Mouse (Mus musculus): ENCODE measurements around the gene Pnma1. TPM values are rescaled to one million over a fixed set of nuclear protein-coding genes. Genes with fewer than 3 reads are reported as not detected.

The Pnma1 gene
- total RNA-seq, 2 experiments from 2014 or later = 1.0 to 4.4 TPM

DNA sequence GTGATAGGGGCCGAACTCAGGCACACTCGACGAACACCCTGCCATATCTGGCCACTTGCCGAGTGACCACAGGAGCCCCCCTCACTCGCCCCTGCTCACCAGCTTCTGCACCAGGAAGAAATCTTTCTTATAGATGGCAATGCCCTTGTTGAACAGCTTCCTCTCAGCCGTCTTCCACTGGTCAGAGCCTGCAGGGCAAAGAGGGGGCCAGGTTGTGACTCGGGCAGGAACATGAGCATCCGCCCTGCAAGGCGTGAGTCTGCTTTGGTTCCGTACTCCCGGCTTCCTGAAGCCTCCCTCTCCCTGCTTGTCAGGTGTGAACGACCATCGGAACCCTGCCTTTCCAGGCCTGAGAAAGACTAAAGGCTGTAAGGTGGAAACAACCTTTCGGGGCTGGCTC lies 9.9 kb upstream of the Pnma1 start:
- ATAC-seq (replicated peaks; ENCODE audit: low FRiP score, poor library complexity, severe bottlenecking) = no peak

DNA sequence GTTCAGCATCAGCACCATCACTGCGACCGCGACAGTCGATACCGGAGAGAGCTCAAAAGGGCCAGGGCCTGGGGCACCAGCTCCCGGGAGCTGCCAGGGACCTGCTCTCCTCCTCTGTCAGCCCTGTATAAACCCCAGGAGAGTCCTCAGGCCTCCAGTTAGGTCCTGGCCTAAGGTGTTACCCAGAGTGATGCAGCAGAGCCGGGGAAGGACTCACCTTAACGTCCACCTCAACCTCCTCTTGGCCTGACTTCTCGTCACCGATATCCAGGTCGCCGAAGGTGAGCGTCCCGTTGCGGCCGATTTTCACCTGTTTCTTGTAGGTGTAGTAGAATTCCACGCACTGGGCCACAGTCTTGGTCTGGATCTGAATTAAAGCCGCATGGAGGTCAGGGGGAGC lies 7.9 kb upstream of the Pnma1 start:
- no peak for ATAC-seq (replicated peaks; ENCODE audit: low FRiP score, poor library complexity, severe bottlenecking)

DNA sequence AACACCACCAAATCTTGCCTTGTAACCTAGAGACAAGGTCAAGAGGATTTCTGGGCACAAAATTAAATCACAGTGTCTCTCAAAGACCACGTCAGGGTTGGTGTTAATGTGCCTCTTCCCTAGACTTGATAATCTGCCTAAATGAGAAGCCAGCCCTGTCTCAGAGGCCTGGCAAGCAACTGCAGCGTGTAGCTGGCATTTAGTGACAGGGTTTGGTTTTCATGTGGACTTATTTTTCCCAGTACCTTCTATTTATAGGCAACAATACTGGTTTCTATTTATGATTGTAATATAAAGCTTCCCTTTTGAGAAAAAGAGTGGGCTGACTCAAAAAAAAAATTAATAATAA lies 7.2 kb upstream of the Pnma1 start:
- no peak for ATAC-seq (replicated peaks; ENCODE audit: low FRiP score, poor library complexity, severe bottlenecking)

GRCm38 (mm10) chr12:84154786-84155522 lies 6.7 kb upstream of the Pnma1 start:
- ATAC-seq (replicated peaks; ENCODE audit: low FRiP score, poor library complexity, severe bottlenecking) = no peak

DNA sequence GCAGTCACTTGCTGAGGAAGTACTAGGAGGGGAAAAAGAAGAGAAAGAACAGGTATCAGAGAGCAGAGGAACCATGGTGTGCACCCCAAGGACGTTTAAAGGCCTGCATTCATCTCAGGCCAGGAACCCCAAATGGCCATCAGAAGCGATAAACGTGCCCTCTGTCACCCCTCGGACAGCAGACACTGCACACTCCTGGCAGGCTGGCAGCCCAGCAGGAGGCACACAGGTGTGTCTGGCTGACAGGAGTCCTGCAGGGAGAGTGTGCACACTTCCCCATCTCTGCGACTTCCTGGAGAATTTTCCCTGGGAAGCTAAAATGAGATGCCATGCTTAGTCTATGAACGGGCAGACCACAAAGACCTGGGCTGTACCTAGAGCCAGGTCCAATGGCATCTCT lies 5.1 kb upstream of the Pnma1 start:
- no peak for ATAC-seq (replicated peaks; ENCODE audit: low FRiP score, poor library complexity, severe bottlenecking)

DNA sequence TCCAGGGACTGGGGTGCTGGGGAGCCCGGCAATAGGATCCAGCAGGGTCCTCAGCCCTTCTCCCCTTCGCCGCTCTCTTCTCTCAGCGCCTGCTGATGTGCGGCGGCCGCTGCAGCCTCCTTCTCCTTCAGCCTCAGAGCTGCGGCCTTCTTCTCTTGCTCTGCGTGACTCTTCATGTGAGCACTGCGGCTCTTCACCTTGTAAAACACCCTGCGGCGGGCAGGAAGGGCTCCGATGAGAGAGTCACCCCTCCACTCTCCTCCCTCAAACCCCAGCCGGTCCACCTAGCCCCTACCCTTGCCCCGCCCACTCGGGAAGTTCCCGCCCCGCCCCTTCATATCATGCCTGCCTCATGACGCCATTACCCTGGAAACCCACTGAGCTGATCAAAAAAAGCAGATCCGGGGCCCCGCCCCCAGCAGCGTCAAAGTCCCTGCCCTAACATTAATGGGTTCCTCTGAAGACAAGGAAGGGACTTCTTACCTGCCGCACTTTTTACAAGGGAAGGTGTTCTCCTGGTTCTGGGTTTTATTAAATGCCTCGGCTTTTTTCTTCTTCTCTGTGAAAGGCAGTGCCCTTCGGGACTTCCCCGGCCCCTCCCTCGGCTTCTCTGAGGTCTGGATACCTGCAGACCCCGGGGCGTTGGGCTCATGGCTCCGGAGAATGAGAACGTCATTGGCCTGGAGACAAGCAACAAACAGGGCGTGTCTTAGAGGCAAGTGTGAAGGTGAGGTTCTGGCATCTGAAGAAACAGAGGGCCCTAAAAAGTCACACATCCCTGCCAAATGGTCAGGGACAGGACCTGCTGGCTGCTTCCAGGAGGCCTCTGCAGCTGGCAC lies 4.3 kb upstream of the Pnma1 start:
- ATAC-seq (replicated peaks; ENCODE audit: low FRiP score, poor library complexity, severe bottlenecking) = peak; percentile 46

GRCm38 (mm10) chr12:84151911-84152310 lies 3.6 kb upstream of the Pnma1 start:
- ATAC-seq (replicated peaks; ENCODE audit: low FRiP score, poor library complexity, severe bottlenecking) = peak; percentile 10; the same call in 1 of the 2 replicates

GRCm38 (mm10) chr12:84150976-84151375 lies 2.7 kb upstream of the Pnma1 start:
- peak; percentile 69 for ATAC-seq (replicated peaks; ENCODE audit: low FRiP score, poor library complexity, severe bottlenecking)

- no peak for ATAC-seq (replicated peaks; ENCODE audit: low FRiP score, poor library complexity, severe bottlenecking)
Measured at GRCm38 (mm10) chr12:84149971-84150370, 1.7 kb upstream of the Pnma1 start.

GRCm38 (mm10) chr12:84148622-84149012 lies 328 bp upstream of the Pnma1 start:
- ATAC-seq (replicated peaks; ENCODE audit: low FRiP score, poor library complexity, severe bottlenecking) = no peak

GRCm38 (mm10) chr12:84142281-84143050 lies 5.8 kb downstream of the Pnma1 start:
- no peak for ATAC-seq (replicated peaks; ENCODE audit: low FRiP score, poor library complexity, severe bottlenecking)

- no peak for ATAC-seq (replicated peaks; ENCODE audit: low FRiP score, poor library complexity, severe bottlenecking)
Measured at GRCm38 (mm10) chr12:84141271-84141670, 7.0 kb downstream of the Pnma1 start.

DNA sequence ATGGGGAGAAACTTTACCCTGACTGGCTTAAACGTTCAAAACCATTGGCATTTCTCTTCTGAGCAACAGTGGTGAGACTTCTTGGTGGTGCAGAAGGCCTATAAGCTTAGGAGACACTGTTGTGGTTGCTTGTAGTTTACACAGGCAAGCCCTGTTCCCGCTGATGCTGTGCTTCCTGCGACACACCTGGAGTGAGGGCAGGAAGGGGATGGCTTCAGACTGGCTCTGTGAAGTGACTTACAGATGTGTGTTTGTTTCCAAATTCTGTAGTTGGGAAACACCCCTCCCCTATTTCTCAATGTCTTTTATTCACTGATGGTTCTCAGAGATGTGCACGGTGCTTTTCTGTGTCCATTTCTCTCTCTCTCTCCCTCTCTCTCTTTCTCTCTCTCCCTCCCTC lies 8.2 kb downstream of the Pnma1 start:
- no peak for ATAC-seq (replicated peaks; ENCODE audit: low FRiP score, poor library complexity, severe bottlenecking)

DNA sequence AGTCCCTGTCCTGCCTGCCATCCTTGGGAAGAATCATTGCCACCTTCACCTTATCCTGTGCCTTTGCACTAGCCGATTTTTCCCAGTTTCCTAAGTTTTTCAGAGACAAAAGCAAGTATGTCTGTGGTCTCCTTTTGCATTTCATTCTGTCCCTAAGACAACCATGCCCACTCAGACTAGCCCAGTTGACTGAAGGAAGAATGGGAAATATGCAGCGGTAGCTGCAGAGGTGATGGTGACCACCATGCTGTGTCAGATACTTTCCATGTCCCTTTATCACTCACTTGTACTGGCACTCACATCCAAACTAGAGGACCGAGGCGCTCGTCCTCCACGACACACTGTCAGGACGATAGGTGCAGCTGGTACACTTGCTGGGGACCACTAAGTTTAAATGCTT lies 11.2 kb downstream of the Pnma1 start:
- no peak for ATAC-seq (replicated peaks; ENCODE audit: low FRiP score, poor library complexity, severe bottlenecking)

DNA sequence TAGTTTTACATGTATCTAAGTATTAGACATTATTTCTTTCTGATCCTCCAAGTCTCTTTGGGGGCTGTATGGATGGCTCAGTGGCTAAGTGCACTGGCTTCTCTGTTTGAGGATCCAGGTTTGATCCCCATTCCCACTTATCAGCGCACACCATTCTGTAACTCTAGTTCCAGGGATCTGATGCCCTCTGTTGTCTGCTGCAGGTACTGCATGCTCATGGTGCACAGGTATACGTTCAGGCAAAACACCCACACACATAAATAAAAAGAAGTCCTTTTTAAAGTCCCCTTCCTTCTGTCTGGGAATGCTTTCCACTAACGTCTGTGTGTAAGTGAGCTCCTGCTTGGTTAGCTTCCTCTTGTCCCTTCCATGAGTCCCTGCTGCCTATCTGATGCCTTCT lies 16.0 kb downstream of the Pnma1 start:
- ATAC-seq (replicated peaks; ENCODE audit: low FRiP score, poor library complexity, severe bottlenecking) = peak; percentile 86

DNA sequence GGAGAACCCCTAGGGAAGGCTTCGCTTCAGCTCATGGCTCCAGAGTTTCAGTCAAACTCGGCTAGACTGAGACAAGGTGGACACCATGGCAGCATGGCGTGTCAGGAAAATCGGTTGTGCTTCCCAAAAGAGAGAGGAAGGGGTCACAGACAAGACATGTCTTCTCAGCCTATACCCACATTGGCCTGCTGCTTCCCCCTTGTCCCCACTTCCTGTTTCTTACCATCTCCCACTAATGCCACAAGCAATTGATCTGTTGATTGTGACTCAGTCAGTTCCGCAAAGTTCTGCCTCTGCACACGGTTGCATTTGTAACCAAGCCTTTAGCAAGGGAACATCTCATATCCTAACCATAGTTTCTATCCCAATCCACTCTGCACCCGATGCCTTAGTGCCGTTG lies 18.4 kb downstream of the Pnma1 start:
- no peak for ATAC-seq (replicated peaks; ENCODE audit: low FRiP score, poor library complexity, severe bottlenecking)

DNA sequence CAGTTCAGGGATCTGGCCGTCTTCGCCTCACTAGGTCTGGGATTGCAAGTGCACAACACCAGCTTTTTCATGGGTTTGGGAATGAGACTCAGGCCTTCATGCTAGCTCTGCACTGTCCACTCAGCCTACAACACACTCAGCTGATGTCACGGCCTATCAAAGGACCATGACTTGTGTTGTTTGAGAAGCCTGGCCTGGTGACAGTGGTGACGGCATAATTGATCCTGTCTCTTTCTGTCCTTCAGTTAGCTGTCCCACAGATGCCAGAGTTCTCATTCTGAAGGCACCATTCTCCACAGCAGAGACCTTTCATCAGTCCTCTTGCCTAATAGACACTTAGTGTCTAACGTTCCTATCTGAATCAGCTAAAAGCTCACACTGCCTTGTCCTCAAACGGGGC lies 19.7 kb downstream of the Pnma1 start:
- ATAC-seq (replicated peaks; ENCODE audit: low FRiP score, poor library complexity, severe bottlenecking) = no peak

- ATAC-seq (replicated peaks; ENCODE audit: low FRiP score, poor library complexity, severe bottlenecking) = no peak
Measured at GRCm38 (mm10) chr12:84126899-84127298, 21.4 kb downstream of the Pnma1 start.

GRCm38 (mm10) chr12:84125892-84126291 lies 22.4 kb downstream of the Pnma1 start:
- ATAC-seq (replicated peaks; ENCODE audit: low FRiP score, poor library complexity, severe bottlenecking) = no peak

- no peak for ATAC-seq (replicated peaks; ENCODE audit: low FRiP score, poor library complexity, severe bottlenecking)
Measured at GRCm38 (mm10) chr12:84119584-84119983, 28.7 kb downstream of the Pnma1 start.

Data from erythroblast, adult 5-6 weeks (primary cell).